Mouse (Mus musculus) liver, adult 2 months (tissue): Measurements from ENCODE around the gene Lrp2bp. TPM values are rescaled to one million over a fixed set of nuclear protein-coding genes. Genes with fewer than 3 reads are reported as not detected.

Experiments used
- DNase-seq: peaks from one replicate; pipeline ENCODE4 v3.0.0-alpha.2; 2011; ENCODE audit warnings: low read depth, low spot score; ENCODE audit errors: extremely low read depth
- H3K27ac ChIP-seq: fragments of 200-500 bp; replicated peaks from 2 replicates; pipeline ENCODE4 v1.5.1; 2012; ENCODE audit warnings: low read depth, mild to moderate bottlenecking, control low read depth, inconsistent platforms, low read length; ENCODE audit not compliant: insufficient read depth
- H3K27me3 ChIP-seq: fragments of 200-500 bp; 2 replicates; pipeline ENCODE4 v1.6.1; 2012; ENCODE audit warnings: mild to moderate bottlenecking, moderate library complexity, low read length, inconsistent platforms; ENCODE audit not compliant: control insufficient read depth, insufficient read depth
- H3K36me3 ChIP-seq: fragments of 200-500 bp; 2 replicates; pipeline ENCODE4 v1.6.1; 2012; ENCODE audit warnings: low read length, inconsistent platforms; ENCODE audit not compliant: control insufficient read depth, insufficient read depth
- H3K4me1 ChIP-seq: fragments of 200-500 bp; 2 replicates; pipeline ENCODE4 v1.6.1; 2011; ENCODE audit warnings: low read length; ENCODE audit not compliant: control insufficient read depth, insufficient read depth
- H3K4me3 ChIP-seq: fragments of 200-500 bp; 2 replicates; pipeline ENCODE4 v1.5.1; 2011; ENCODE audit warnings: low read depth, mild to moderate bottlenecking, control low read depth, low read length, moderate library complexity; ENCODE audit not compliant: insufficient read depth
- H3K79me2 ChIP-seq: fragments of 200-500 bp; 2 replicates; pipeline ENCODE4 v1.6.1; 2012; ENCODE audit warnings: inconsistent platforms, mild to moderate bottlenecking, low read length, moderate library complexity; ENCODE audit not compliant: control insufficient read depth, insufficient read depth
- H3K9ac ChIP-seq: fragments of 200-500 bp; 2 replicates; pipeline ENCODE4 v1.6.1; 2012; ENCODE audit warnings: low read depth, mild to moderate bottlenecking, control low read depth, inconsistent platforms, low read length
- CTCF ChIP-seq: fragments of 200-500 bp; IDR thresholded peaks from 2 replicates; pipeline ENCODE4 v1.5.1; 2011; ENCODE audit warnings: low read depth, low read length, control low read depth
- POLR2A ChIP-seq: fragments of 200-500 bp; IDR thresholded peaks from 2 replicates; pipeline ENCODE4 v1.6.1; 2011; ENCODE audit warnings: low read length, control low read depth; ENCODE audit not compliant: insufficient read depth; ENCODE audit errors: extremely low read depth
- WGBS: fragments of 180-500 bp; shearing (Covaris S2); methylation state at CpG from one replicate; pipeline ENCODE4 v1.1.7; 2018; 5-methylcytosine and 5-hydroxymethylcytosine counted together
- polyA plus RNA-seq: library from polyadenylated mRNA; depleted of rRNA; stranded (reverse); fragments of >200 nt; gene quantifications from 2 replicates; pipeline ENCODE4 v1.2.3, GENCODE M21; 2012
- total RNA-seq: library from RNA; depleted of rRNA; stranded (reverse); fragments of >200 nt; gene quantifications from 2 replicates; pipeline ENCODE4 v1.2.3, GENCODE M21; 2014

Lrp2bp gene
- total and polyA plus RNA-seq, 2 experiments, result 0.65 to 0.73 TPM

GRCm38 (mm10) chr8:46010746-46011680, 11.9 kb downstream of the Lrp2bp start:
- no peaks in the 10 kb centered on the region for H3K79me2 ChIP-seq
- peak overlapping the region; percentile 57 for H3K9ac ChIP-seq
- DNase-seq, result peak; percentile 87
- TF ChIP-seq CTCF (peak; percentile 76), POLR2A (no peak)
- whole genome bisulfite sequencing, result 6% methylated on average over 17 of the region's 17 CpGs
- peak overlapping the region; percentile 94 for H3K27ac ChIP-seq
- no peaks in the 10 kb centered on the region for H3K36me3 ChIP-seq
- no peaks in the 10 kb centered on the region for H3K27me3 ChIP-seq
- H3K4me3 ChIP-seq, result peak overlapping the region; percentile 5
- H3K4me1 ChIP-seq, result peaks cover 16% of the 10 kb centered on the region

GRCm38 (mm10) chr8:46022203-46022602, 23.1 kb downstream of the Lrp2bp start:
- Histone ChIP-seq H3K4me3 (no peak overlapping the region), H3K27ac (no peak overlapping the region), H3K79me2 (no peaks in the 10 kb centered on the region), H3K9ac (no peak overlapping the region), H3K36me3 (no peaks in the 10 kb centered on the region), H3K4me1 (no peaks in the 10 kb centered on the region), H3K27me3 (no peaks in the 10 kb centered on the region)
- no peak for DNase-seq
- TF ChIP-seq POLR2A, result no peak
- TF ChIP-seq CTCF, result no peak
- WGBS, result 82% methylated on average over 9 of the region's 9 CpGs

- Histone ChIP-seq H3K9ac (no peak overlapping the region), H3K79me2 (no peaks in the 10 kb centered on the region), H3K4me3 (no peak overlapping the region), H3K4me1 (no peaks in the 10 kb centered on the region), H3K27me3 (no peaks in the 10 kb centered on the region), H3K36me3 (no peaks in the 10 kb centered on the region), H3K27ac (no peak overlapping the region)
- DNase-seq, result no peak
- TF ChIP-seq POLR2A, result no peak
- TF ChIP-seq CTCF, result no peak
- 96% methylated on average over 9 of the region's 9 CpGs for WGBS
These were observed 23.7 kb downstream of the Lrp2bp start for GRCm38 (mm10) chr8:46022758-46023157.

- no peak for DNase-seq
- WGBS, result 78% methylated on average over 4 of the region's 4 CpGs
- Histone ChIP-seq H3K27ac (no peak overlapping the region), H3K36me3 (no peaks in the 10 kb centered on the region; the same call in 1 of the 2 replicates), H3K4me3 (no peak overlapping the region), H3K79me2 (no peaks in the 10 kb centered on the region), H3K9ac (no peak overlapping the region), H3K4me1 (no peaks in the 10 kb centered on the region), H3K27me3 (no peaks in the 10 kb centered on the region)
- TF ChIP-seq POLR2A (no peak), CTCF (no peak)
These were observed 25.3 kb downstream of the Lrp2bp start for GRCm38 (mm10) chr8:46024392-46024791.

GRCm38 (mm10) chr8:46036217-46036616, 37.1 kb downstream of the Lrp2bp start:
- 73% methylated on average over 11 of the region's 11 CpGs for whole genome bisulfite sequencing
- no peak overlapping the region for H3K27ac ChIP-seq
- no peak overlapping the region for H3K9ac ChIP-seq
- H3K27me3 ChIP-seq, result no peaks in the 10 kb centered on the region
- DNase-seq, result peak; percentile 54
- no peaks in the 10 kb centered on the region for H3K79me2 ChIP-seq
- H3K4me3 ChIP-seq, result no peak overlapping the region
- no peak for TF ChIP-seq POLR2A
- TF ChIP-seq CTCF, result no peak
- peaks cover 30% of the 10 kb centered on the region for H3K36me3 ChIP-seq
- H3K4me1 ChIP-seq, result no peaks in the 10 kb centered on the region

- TF ChIP-seq POLR2A (no peak), CTCF (no peak)
- H3K36me3 ChIP-seq, result peaks cover 26% of the 10 kb centered on the region
- 15% methylated on average over 1 of the region's 1 CpGs for whole genome bisulfite sequencing
These were observed 40.6 kb downstream of the Lrp2bp start for GRCm38 (mm10) chr8:46039666-46040065.

More at GRCm38 (mm10) chr8:46039666-46040065, 40.6 kb downstream of the Lrp2bp start:
- Histone ChIP-seq H3K27ac (no peak overlapping the region), H3K9ac (no peak overlapping the region), H3K4me3 (no peak overlapping the region), H3K79me2 (no peaks in the 10 kb centered on the region), H3K27me3 (no peaks in the 10 kb centered on the region), H3K4me1 (no peaks in the 10 kb centered on the region)
- peak; percentile 5 for DNase-seq
